19 mouse cellular contexts compared by ENCODE assay signal in the genomic region with DNA sequence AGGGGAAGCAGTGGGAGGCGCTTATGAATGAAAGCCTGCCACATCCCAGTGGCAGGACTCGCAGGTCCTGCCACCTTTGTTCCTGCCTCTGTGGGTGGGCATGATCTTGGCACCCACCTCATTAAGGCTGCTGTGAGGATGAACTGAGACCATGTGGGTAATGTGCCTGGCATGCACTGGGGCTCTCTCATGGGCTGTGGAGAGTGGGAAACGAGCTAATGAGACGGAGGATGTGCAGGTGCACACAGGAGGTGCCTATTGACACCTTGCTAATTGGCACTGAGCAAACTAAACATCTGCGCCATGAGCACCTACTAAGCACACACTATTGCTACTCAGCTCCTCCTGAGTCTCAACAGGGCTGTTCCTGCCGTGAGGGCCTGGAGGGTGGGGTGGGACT. TPM values are rescaled to one million over a fixed set of nuclear protein-coding genes. Genes with fewer than 3 reads are reported as not detected.
DNase-seq lines count a peak whose midpoint lies in the region; ATAC-seq and TF ChIP-seq lines count a peak whose summit lies in the region.
"Had no signal": no experiment of that assay in that cellular context is flagged by ENCODE, and none has a peak within 500 bp of the region (broad histone marks: within the 10 kb centered on the region; RNA-seq: fewer than 3 reads in every experiment).

No protein-coding gene starts in this region.

- no peak overlapping the region for H3K27ac ChIP-seq in forebrain, embryonic 12.5 days
- H3K27ac ChIP-seq in forebrain, embryonic 10.5 days: no peak overlapping the region
- H3K27ac ChIP-seq in hindbrain, embryonic 16.5 days (ENCODE audit: low read depth, low read length): no peak overlapping the region
- H3K27ac ChIP-seq in hindbrain, postnatal 0 days: no peak overlapping the region
- no peak overlapping the region for H3K27ac ChIP-seq in embryonic facial prominence, embryonic 15.5 days (replicated peaks)
- no peak overlapping the region for H3K27ac ChIP-seq in forebrain, embryonic 16.5 days (ENCODE audit: low read length)
- H3K27ac ChIP-seq: heart, adult 2 months; heart, embryonic 15.5 days had no signal

- no peaks in the 10 kb centered on the region for H3K9me3 ChIP-seq in forebrain, embryonic 12.5 days
- H3K9me3 ChIP-seq in forebrain, embryonic 10.5 days: no peaks in the 10 kb centered on the region
- no peaks in the 10 kb centered on the region for H3K9me3 ChIP-seq in hindbrain, embryonic 16.5 days (ENCODE audit: control insufficient read depth, low read length)
- no peaks in the 10 kb centered on the region for H3K9me3 ChIP-seq in hindbrain, postnatal 0 days (ENCODE audit: low read length)
- no peaks in the 10 kb centered on the region for H3K9me3 ChIP-seq in embryonic facial prominence, embryonic 15.5 days (replicated peaks)
- no peaks in the 10 kb centered on the region for H3K9me3 ChIP-seq in forebrain, embryonic 16.5 days (ENCODE audit: control insufficient read depth, low read length)
- H3K9me3 ChIP-seq: heart, embryonic 15.5 days had no signal

- TF ChIP-seq CTCF in hindbrain, postnatal 0 days (IDR thresholded peaks at IDR 0.05; ENCODE audit: low read depth): no peak

- no peaks in the 10 kb centered on the region for H3K27me3 ChIP-seq in forebrain, embryonic 12.5 days
- H3K27me3 ChIP-seq in forebrain, embryonic 10.5 days (ENCODE audit: poor library complexity, severe bottlenecking): no peaks in the 10 kb centered on the region
- H3K27me3 ChIP-seq in hindbrain, embryonic 16.5 days (replicated peaks; ENCODE audit: control insufficient read depth, insufficient read depth, low read length): no peaks in the 10 kb centered on the region
- H3K27me3 ChIP-seq in hindbrain, postnatal 0 days (ENCODE audit: insufficient read depth, low read length): no peaks in the 10 kb centered on the region
- no peaks in the 10 kb centered on the region for H3K27me3 ChIP-seq in embryonic facial prominence, embryonic 15.5 days
- no peaks in the 10 kb centered on the region for H3K27me3 ChIP-seq in forebrain, embryonic 16.5 days (replicated peaks; ENCODE audit: control insufficient read depth, insufficient read depth, low read length)

- no peak for DNase-seq in forebrain, embryonic 10.5 days (ENCODE audit: extremely low spot score, low spot score)
- no peak for DNase-seq in hindbrain, postnatal 0 days (ENCODE audit: low spot score)
- DNase-seq in retina, postnatal 1 day: no peak
- DNase-seq: adrenal gland, postnatal 14 days; cerebellum, adult 2 months; gastrocnemius, postnatal 14 days; heart, adult 2 months; heart, postnatal 14 days; kidney, adult 11 months had no signal

- H3K4me3 ChIP-seq in forebrain, embryonic 12.5 days (replicated peaks): no peak overlapping the region
- no peak overlapping the region for H3K4me3 ChIP-seq in forebrain, embryonic 10.5 days
- H3K4me3 ChIP-seq in hindbrain, embryonic 16.5 days (ENCODE audit: low read length): no peak overlapping the region
- H3K4me3 ChIP-seq in hindbrain, postnatal 0 days (ENCODE audit: low read length): no peak overlapping the region
- no peak overlapping the region for H3K4me3 ChIP-seq in embryonic facial prominence, embryonic 15.5 days (replicated peaks)
- H3K4me3 ChIP-seq in forebrain, embryonic 16.5 days (replicated peaks; ENCODE audit: low read length): no peak overlapping the region
- H3K4me3 ChIP-seq: heart, adult 2 months; heart, embryonic 15.5 days had no signal

- WGBS in forebrain, embryonic 12.5 days: 39% methylated on average over 6 of the region's 6 CpGs
- 63% methylated on average over 6 of the region's 6 CpGs for WGBS in forebrain, embryonic 10.5 days
- 57% methylated on average over 6 of the region's 6 CpGs for WGBS in hindbrain, embryonic 16.5 days
- 48% methylated on average over 6 of the region's 6 CpGs for WGBS in hindbrain, postnatal 0 days
- WGBS in embryonic facial prominence, embryonic 15.5 days: 67% methylated on average over 6 of the region's 6 CpGs
- WGBS in forebrain, embryonic 16.5 days: 28% methylated on average over 6 of the region's 6 CpGs

- no peak overlapping the region for H3K4me2 ChIP-seq in forebrain, embryonic 12.5 days
- no peak overlapping the region for H3K4me2 ChIP-seq in hindbrain, embryonic 16.5 days (ENCODE audit: low read length)
- no peak overlapping the region for H3K4me2 ChIP-seq in hindbrain, postnatal 0 days (ENCODE audit: low read depth, low read length)
- no peak overlapping the region for H3K4me2 ChIP-seq in embryonic facial prominence, embryonic 15.5 days (replicated peaks)
- no peak overlapping the region for H3K4me2 ChIP-seq in forebrain, embryonic 16.5 days (ENCODE audit: low read length)
- H3K4me2 ChIP-seq: heart, embryonic 11.5 days; heart, embryonic 15.5 days had no signal

- no peak overlapping the region for H3K9ac ChIP-seq in forebrain, embryonic 12.5 days
- no peak overlapping the region for H3K9ac ChIP-seq in hindbrain, embryonic 16.5 days (ENCODE audit: low read depth, low read length)
- H3K9ac ChIP-seq in hindbrain, postnatal 0 days (replicated peaks; ENCODE audit: low read length): no peak overlapping the region
- no peak overlapping the region for H3K9ac ChIP-seq in embryonic facial prominence, embryonic 15.5 days
- H3K9ac ChIP-seq in forebrain, embryonic 16.5 days (replicated peaks; ENCODE audit: low read depth, low read length): no peak overlapping the region
- H3K9ac ChIP-seq: heart, embryonic 15.5 days had no signal

- H3K4me1 ChIP-seq in forebrain, embryonic 12.5 days: peaks cover 9% of the 10 kb centered on the region; the same call in 1 of the 2 replicates
- H3K4me1 ChIP-seq in forebrain, embryonic 10.5 days: peaks cover 30% of the 10 kb centered on the region
- no peaks in the 10 kb centered on the region for H3K4me1 ChIP-seq in hindbrain, embryonic 16.5 days (ENCODE audit: control insufficient read depth, insufficient read depth, low read depth, low read length)
- H3K4me1 ChIP-seq in hindbrain, postnatal 0 days (ENCODE audit: insufficient read depth, low read length): no peaks in the 10 kb centered on the region
- H3K4me1 ChIP-seq in embryonic facial prominence, embryonic 15.5 days: no peaks in the 10 kb centered on the region
- H3K4me1 ChIP-seq in forebrain, embryonic 16.5 days (replicated peaks; ENCODE audit: control insufficient read depth, insufficient read depth, low read length): no peaks in the 10 kb centered on the region
- H3K4me1 ChIP-seq: heart, embryonic 15.5 days had no signal

- peak; percentile 67; the same call in 1 of the 2 replicates for ATAC-seq in forebrain, embryonic 12.5 days (ENCODE audit: low FRiP score)
- ATAC-seq in hindbrain, embryonic 16.5 days: peak; percentile 46; the same call in 1 of the 2 replicates
- ATAC-seq in hindbrain, postnatal 0 days: no peak
- peak; percentile 36; the same call in 1 of the 2 replicates for ATAC-seq in embryonic facial prominence, embryonic 15.5 days (ENCODE audit: insufficient number of reproducible peaks, low FRiP score, low TSS enrichment, low read depth)
- ATAC-seq in forebrain, embryonic 16.5 days: peak; percentile 31; the same call in 1 of the 2 replicates
- ATAC-seq: activated CD4-positive, CD25-positive, alpha-beta regulatory T cell, adult 4 months; Patski had no signal

- H3K36me3 ChIP-seq in forebrain, embryonic 12.5 days (replicated peaks): no peaks in the 10 kb centered on the region
- no peaks in the 10 kb centered on the region for H3K36me3 ChIP-seq in forebrain, embryonic 10.5 days (replicated peaks)
- H3K36me3 ChIP-seq in hindbrain, embryonic 16.5 days (ENCODE audit: control insufficient read depth, insufficient read depth, low read length): no peaks in the 10 kb centered on the region
- no peaks in the 10 kb centered on the region for H3K36me3 ChIP-seq in hindbrain, postnatal 0 days (ENCODE audit: insufficient read depth, low read length)
- H3K36me3 ChIP-seq in embryonic facial prominence, embryonic 15.5 days: no peaks in the 10 kb centered on the region
- no peaks in the 10 kb centered on the region for H3K36me3 ChIP-seq in forebrain, embryonic 16.5 days (ENCODE audit: control insufficient read depth, insufficient read depth)
- H3K36me3 ChIP-seq: heart, embryonic 15.5 days had no signal

RNA-seq across cellular contexts. Expression of gene Pde2a, which starts 13.5 kb away (rescaled TPM):
- polyA plus RNA-seq in forebrain, embryonic 12.5 days (2016; fragmentation: Nextera tagmentation; extraction: Ambion mirVana): 23.1 and 25.7 TPM in 2 replicates
- polyA plus RNA-seq in forebrain, embryonic 10.5 days (2016; fragmentation: Nextera tagmentation; extraction: Ambion mirVana): 16.2 and 16.3 TPM in 2 replicates
- polyA plus RNA-seq in hindbrain, embryonic 16.5 days (2015; fragmentation: Nextera tagmentation; extraction: Ambion mirVana): 33.5 and 41.6 TPM in 2 replicates
- 54.4 and 55.8 TPM in 2 replicates for total RNA-seq in hindbrain, postnatal 0 days (2014; rRNA removed)
- polyA plus RNA-seq in hindbrain, postnatal 0 days (2015; fragmentation: Nextera tagmentation; extraction: Ambion mirVana): 26.7 and 27.1 TPM in 2 replicates
- 10.0 and 12.5 TPM in 2 replicates for polyA plus RNA-seq in embryonic facial prominence, embryonic 15.5 days (2015; fragmentation: Nextera tagmentation; extraction: Ambion mirVana)
- 55.9 and 58.6 TPM in 2 replicates for polyA plus RNA-seq in forebrain, embryonic 16.5 days (2015; fragmentation: Nextera tagmentation; extraction: Ambion mirVana)

RNA-seq across cellular contexts. Expression of gene Gm45837, which starts 24.4 kb away (rescaled TPM):
- polyA plus RNA-seq in forebrain, embryonic 12.5 days (2016; fragmentation: Nextera tagmentation; extraction: Ambion mirVana): not detected in 2 replicates
- polyA plus RNA-seq in forebrain, embryonic 10.5 days (2016; fragmentation: Nextera tagmentation; extraction: Ambion mirVana): not detected in 2 replicates
- polyA plus RNA-seq in hindbrain, embryonic 16.5 days (2015; fragmentation: Nextera tagmentation; extraction: Ambion mirVana): 0.61 TPM in 1 of 2 replicates, not detected in the other
- not detected in 2 replicates for total RNA-seq in hindbrain, postnatal 0 days (2014; rRNA removed)
- polyA plus RNA-seq in hindbrain, postnatal 0 days (2015; fragmentation: Nextera tagmentation; extraction: Ambion mirVana): not detected in 2 replicates
- 3.4 and 9.6 TPM in 2 replicates for polyA plus RNA-seq in embryonic facial prominence, embryonic 15.5 days (2015; fragmentation: Nextera tagmentation; extraction: Ambion mirVana)
- not detected in 2 replicates for polyA plus RNA-seq in forebrain, embryonic 16.5 days (2015; fragmentation: Nextera tagmentation; extraction: Ambion mirVana)
- total RNA-seq: adrenal gland, postnatal 14 days; gastrocnemius, adult 18-20 months; heart, adult 2 months; heart, postnatal 14 days had no signal
- polyA plus RNA-seq: gonadal fat pad, adult 2 months; heart, adult 2 months; heart, embryonic 11.5 days; heart, embryonic 15.5 days had no signal
